In genomic region chrX:142898295-142898887, GRCm38 (mm10) we compare ENCODE assay signal across 19 mouse cellular contexts.
DNase-seq lines count a peak whose midpoint lies in the region; TF ChIP-seq lines count a peak whose summit lies in the region.
"Had no signal": no experiment of that assay in that cellular context is flagged by ENCODE, and none has a peak within 500 bp of the region (broad histone marks: within the 10 kb centered on the region; RNA-seq: fewer than 3 reads in every experiment).

No protein-coding gene starts in this region.

- no peak overlapping the region for H3K9ac ChIP-seq in MEL (ENCODE audit: control insufficient read depth, low read depth, low read length, poor library complexity, severe bottlenecking)
- H3K9ac ChIP-seq: embryonic facial prominence, embryonic 13.5 days; heart, embryonic 13.5 days; hindbrain, embryonic 15.5 days had no signal

- H3K27me3 ChIP-seq in MEL (ENCODE audit: control insufficient read depth in 1 of 2, insufficient read depth in 2 of 2, low read length in 2 of 2) (no peaks in the 10 kb centered on the region), myocyte (ENCODE audit: control insufficient read depth, insufficient read depth, insufficient read length) (no peaks in the 10 kb centered on the region)
- H3K27me3 ChIP-seq: heart, embryonic 13.5 days had no signal

- H3K27ac ChIP-seq in MEL (ENCODE audit: control insufficient read depth, low read depth, low read length), result no peak overlapping the region; the same call in 1 of the 2 replicates
- H3K27ac ChIP-seq: embryonic facial prominence, embryonic 13.5 days; heart, embryonic 13.5 days; hindbrain, embryonic 15.5 days had no signal

- TF ChIP-seq EP300 in MEL (IDR thresholded peaks at IDR 0.05; ENCODE audit: low read depth in 1 of 2, low read length in 2 of 2), result no peak

- H3K79me2 ChIP-seq in MEL (ENCODE audit: control insufficient read depth, insufficient read depth, low read length, poor library complexity), result no peaks in the 10 kb centered on the region
- peaks cover 38% of the 10 kb centered on the region for H3K79me2 ChIP-seq in myocyte (ENCODE audit: control insufficient read depth, insufficient read depth)

- TF ChIP-seq CTCF in MEL (IDR thresholded peaks at IDR 0.05 in 2 of 3, conservative IDR thresholded peaks at IDR 0.05 in 1 of 3; ENCODE audit: control insufficient read depth in 1 of 3, insufficient read depth in 1 of 3, low read depth in 2 of 3, low read length in 3 of 3, poor library complexity in 1 of 3, severe bottlenecking in 1 of 3), result no peak

- H3K4me1 ChIP-seq in MEL (ENCODE audit: control insufficient read depth in 1 of 2, insufficient read depth in 2 of 2, low read length in 2 of 2), result peaks cover 7 to 8% of the 10 kb centered on the region in 2 experiments
- H3K4me1 ChIP-seq: embryonic facial prominence, embryonic 13.5 days; heart, embryonic 13.5 days; hindbrain, embryonic 15.5 days had no signal

- peak overlapping the region; percentile 82 for H3K4me2 ChIP-seq in myocyte (ENCODE audit: low read depth)
- H3K4me2 ChIP-seq: embryonic facial prominence, embryonic 13.5 days; heart, embryonic 13.5 days; hindbrain, embryonic 15.5 days had no signal

- no peak for TF ChIP-seq POLR2A in MEL (IDR thresholded peaks at IDR 0.05; ENCODE audit: control insufficient read depth in 1 of 2, insufficient read depth in 1 of 2, low read depth in 1 of 2, low read length in 2 of 2, poor library complexity in 1 of 2)
- peak; percentile 13 for TF ChIP-seq POLR2A in myocyte (IDR thresholded peaks at IDR 0.05; ENCODE audit: insufficient read length, low read depth)

- DNase-seq in adrenal gland, adult (ENCODE audit: inconsistent age in 2 of 2, low spot score in 1 of 2), result peak; percentile 24 to 56
- DNase-seq in adrenal gland, postnatal 25 days, result no peak
- DNase-seq in MEL (ENCODE audit: low read depth, low spot score), result peak; percentile 47
- peak; percentile 7 for DNase-seq in adipocyte (ENCODE audit: low spot score)
- no peak for DNase-seq in thymus, postnatal 0 days (ENCODE audit: low spot score)
- no peak for DNase-seq in lung, postnatal 25 days (ENCODE audit: low spot score)
- no peak for DNase-seq in thymus, adult 18-20 months
- DNase-seq: adrenal gland, adult 8-10 months; cerebellum, adult 11-12 months; cerebellum, adult 9-10 months; cerebellum, postnatal 25 days; gastrocnemius, postnatal 36 days; heart, adult 11 months; heart, postnatal 36 days had no signal

- H3K36me3 ChIP-seq in MEL (ENCODE audit: control insufficient read depth in 1 of 2, insufficient read depth in 2 of 2, low read length in 2 of 2), result peaks cover 0 to 21% of the 10 kb centered on the region in 2 experiments; a peak in 2 of 4 replicates
- H3K36me3 ChIP-seq in myocyte (ENCODE audit: control insufficient read depth, insufficient read depth), result no peaks in the 10 kb centered on the region
- H3K36me3 ChIP-seq: embryonic facial prominence, embryonic 13.5 days; heart, embryonic 13.5 days; hindbrain, embryonic 15.5 days had no signal

- H3K4me3 ChIP-seq in MEL (ENCODE audit: control insufficient read depth in 1 of 2, insufficient read depth in 1 of 2, low read depth in 2 of 2, low read length in 2 of 2) (no peak overlapping the region), myocyte (no peak overlapping the region)
- H3K4me3 ChIP-seq: embryonic facial prominence, embryonic 13.5 days; heart, embryonic 13.5 days; hindbrain, embryonic 15.5 days had no signal

- H3K9me3 ChIP-seq in MEL (replicated peaks; ENCODE audit: insufficient read depth, low read length), result no peaks in the 10 kb centered on the region
- H3K9me3 ChIP-seq: embryonic facial prominence, embryonic 13.5 days; G1E; heart, embryonic 13.5 days; hindbrain, embryonic 15.5 days had no signal

- TF ChIP-seq RAD21 in MEL (IDR thresholded peaks at IDR 0.05; ENCODE audit: low read depth, low read length), result no peak

- H3ac ChIP-seq in myocyte (ENCODE audit: control insufficient read depth, insufficient read length), result no peak overlapping the region

TF ChIP-seq in MEL, 35 proteins besides CTCF, POLR2A, EP300 and RAD21:
- TF ChIP-seq POLR2AphosphoS2 (IDR thresholded peaks at IDR 0.05; ENCODE audit: low read length), result no peak
- TF ChIP-seq ETS1 (IDR thresholded peaks at IDR 0.05; ENCODE audit: low read depth, low read length), result 0 out of 2 replicates have a peak, but pooled peaks have one; percentile 14
- TF ChIP-seq MYC (IDR thresholded peaks at IDR 0.05; ENCODE audit: low read depth, low read length), result no peak
- TF ChIP-seq GATA1 (IDR thresholded peaks at IDR 0.05; ENCODE audit: low read depth, low read length), result peak; percentile 77
- no peak for TF ChIP-seq TAL1 (IDR thresholded peaks at IDR 0.05; ENCODE audit: low read length)
- TF ChIP-seq MAFK (IDR thresholded peaks at IDR 0.05; ENCODE audit: borderline replicate concordance, low read depth, low read length), result no peak
TF ChIP-seq in MEL: peak in this region for 2.

TF ChIP-seq in myocyte, 11 proteins besides CTCF, POLR2A, EP300 and RAD21:
- TF ChIP-seq POLR2AphosphoS2 (IDR thresholded peaks at IDR 0.05; ENCODE audit: insufficient read length, low read depth) (peak; percentile 51), TCF3 (IDR thresholded peaks at IDR 0.05; ENCODE audit: insufficient read length, low read depth) (no peak), E2F4 (IDR thresholded peaks at IDR 0.05; ENCODE audit: insufficient read depth) (no peak), SRF (IDR thresholded peaks at IDR 0.05; ENCODE audit: control insufficient read depth, insufficient read length, low read depth) (no peak), TCF12 (IDR thresholded peaks at IDR 0.05; ENCODE audit: insufficient read depth, poor library complexity, severe bottlenecking) (no peak)

Comparison
In these comparisons a context has a peak if more than half of its experiments do, and no peak if none do; other contexts are left out.
1. DNase-seq: peak in adrenal gland, adult (2 of 2), MEL (single experiment) and adipocyte (single experiment); none in adrenal gland, postnatal 25 days (single experiment), thymus, postnatal 0 days (single experiment), lung, postnatal 25 days (single experiment) and thymus, adult 18-20 months (0 of 2).